Mouse (Mus musculus): Measurements from ENCODE around the gene Crlf1. TPM values are rescaled to one million over a fixed set of nuclear protein-coding genes. Genes with fewer than 3 reads are reported as not detected.

The Crlf1 gene
- polyA plus RNA-seq, 1 experiment: 6.1 TPM

DNA sequence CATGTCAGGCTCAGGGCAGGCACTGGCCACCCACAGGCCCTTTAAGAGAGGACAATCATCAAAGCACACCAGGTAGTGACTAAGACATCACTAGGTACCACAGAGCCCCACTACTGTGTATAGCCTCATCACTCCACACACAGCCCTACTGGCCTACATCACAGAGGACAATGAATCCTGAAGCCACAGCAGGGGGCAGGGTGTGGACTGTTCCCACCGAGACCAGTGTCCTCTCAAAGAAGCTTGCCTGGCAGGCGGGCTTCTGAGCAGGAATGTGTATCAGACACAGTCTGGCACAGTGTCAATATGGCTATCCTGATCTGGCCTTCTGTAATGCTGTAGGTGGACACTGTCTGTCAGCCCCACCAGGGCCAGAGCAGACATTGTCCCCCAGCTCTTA lies 23.0 kb upstream of the Crlf1 start:
- H3K27ac ChIP-seq (ENCODE audit: insufficient read depth, low read length): no peak overlapping the region
- H3K9ac ChIP-seq (ENCODE audit: low read depth, poor library complexity, severe bottlenecking): no peak overlapping the region
- no peak for TF ChIP-seq CTCF (IDR thresholded peaks at IDR 0.05; ENCODE audit: low read depth, low read length)
- no peak for TF ChIP-seq EP300 (IDR thresholded peaks at IDR 0.05; ENCODE audit: insufficient read depth, low read depth, low read length)
- no peak for TF ChIP-seq POLR2A (IDR thresholded peaks at IDR 0.05; ENCODE audit: insufficient read depth, low read length)
- no peak overlapping the region for H3K4me3 ChIP-seq (ENCODE audit: low read depth, low read length)
- no peaks in the 10 kb centered on the region for H3K9me3 ChIP-seq (replicated peaks; ENCODE audit: control insufficient read depth, insufficient read depth, low read length, poor library complexity, severe bottlenecking)
- H3K4me1 ChIP-seq (ENCODE audit: control insufficient read depth, insufficient read depth, low read length): no peaks in the 10 kb centered on the region
- no peaks in the 10 kb centered on the region for H3K36me3 ChIP-seq (ENCODE audit: control insufficient read depth, insufficient read depth, low read length, poor library complexity, severe bottlenecking)
- no peaks in the 10 kb centered on the region for H3K27me3 ChIP-seq (ENCODE audit: control insufficient read depth, insufficient read depth, low read length, poor library complexity, severe bottlenecking)

DNA sequence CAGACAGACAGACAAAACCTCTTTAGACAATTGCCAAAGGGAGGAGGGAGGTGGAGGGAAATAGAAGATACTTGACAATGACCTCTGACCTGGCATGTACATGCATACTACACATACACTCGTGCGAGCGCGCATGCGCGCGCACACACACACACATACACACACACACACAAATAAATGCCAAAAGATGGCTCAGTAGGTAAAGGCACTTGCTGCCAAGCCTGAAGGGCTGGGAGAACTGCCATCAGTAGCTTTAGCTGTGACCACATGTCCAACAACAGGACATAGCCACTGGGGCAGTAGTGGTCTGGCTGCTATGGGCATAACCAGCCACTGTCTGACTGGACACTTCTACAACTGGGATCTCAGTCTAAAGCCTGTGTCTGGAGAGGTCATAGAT lies 21.1 kb upstream of the Crlf1 start:
- Histone ChIP-seq H3K27ac (ENCODE audit: insufficient read depth, low read length) (no peak overlapping the region), H3K9me3 (replicated peaks; ENCODE audit: control insufficient read depth, insufficient read depth, low read length, poor library complexity, severe bottlenecking) (no peaks in the 10 kb centered on the region), H3K36me3 (ENCODE audit: control insufficient read depth, insufficient read depth, low read length, poor library complexity, severe bottlenecking) (no peaks in the 10 kb centered on the region), H3K4me1 (ENCODE audit: control insufficient read depth, insufficient read depth, low read length) (no peaks in the 10 kb centered on the region), H3K9ac (ENCODE audit: low read depth, poor library complexity, severe bottlenecking) (no peak overlapping the region), H3K4me3 (ENCODE audit: low read depth, low read length) (no peak overlapping the region), H3K27me3 (ENCODE audit: control insufficient read depth, insufficient read depth, low read length, poor library complexity, severe bottlenecking) (no peaks in the 10 kb centered on the region)
- no peak for TF ChIP-seq CTCF (IDR thresholded peaks at IDR 0.05; ENCODE audit: low read depth, low read length)
- no peak for TF ChIP-seq EP300 (IDR thresholded peaks at IDR 0.05; ENCODE audit: insufficient read depth, low read depth, low read length)
- no peak for TF ChIP-seq POLR2A (IDR thresholded peaks at IDR 0.05; ENCODE audit: insufficient read depth, low read length)

DNA sequence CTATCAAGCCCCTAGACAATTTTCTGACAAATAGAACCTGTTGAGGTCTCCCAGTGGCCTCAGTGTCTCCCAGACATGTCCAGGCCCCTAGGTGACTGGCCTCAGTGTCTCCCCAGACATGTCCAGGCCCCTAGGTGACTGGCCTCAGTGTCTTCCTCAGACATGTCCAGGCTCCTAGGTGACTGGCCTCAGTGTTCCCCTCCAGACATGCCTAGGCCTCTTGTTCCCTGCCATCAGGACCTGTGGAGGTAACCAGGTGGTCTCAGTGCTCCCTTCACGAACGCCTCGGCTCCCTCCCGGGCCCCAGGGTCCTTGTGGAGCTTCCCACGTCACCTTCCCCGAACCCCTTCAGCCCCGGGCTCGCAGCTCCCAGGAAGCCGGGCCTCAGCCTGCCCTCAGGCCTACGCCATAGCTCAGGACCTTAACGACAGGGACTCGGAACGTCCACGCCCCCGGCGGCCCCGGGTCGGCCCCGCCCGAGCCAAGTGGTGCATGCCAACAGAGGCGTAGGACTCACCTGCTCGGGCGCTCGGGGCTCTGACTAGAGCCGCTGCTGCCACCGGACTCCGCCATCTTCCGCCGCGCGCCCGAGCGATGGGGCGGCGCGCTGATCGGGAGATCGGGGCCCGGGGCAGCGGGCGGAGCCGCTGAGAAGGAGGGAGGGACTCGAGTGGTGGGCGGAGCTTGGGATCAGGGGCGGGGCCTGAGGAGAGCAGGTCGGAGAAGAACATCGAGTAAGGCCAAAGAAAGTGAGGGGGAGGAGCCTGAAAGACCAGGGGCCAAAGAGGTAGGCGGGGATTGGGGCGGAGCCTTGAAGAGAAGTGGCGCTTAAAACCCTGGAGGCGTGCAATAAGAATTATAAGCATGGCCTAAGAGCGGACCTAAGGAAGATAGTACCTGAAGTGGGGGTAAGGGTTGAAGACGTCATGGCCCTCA lies 16.4 kb upstream of the Crlf1 start, which contains the start of gene Klhl26:
TSS of gene Klhl26 (minus strand) at position 636 of the 936 bp plus-strand sequence.
- Histone ChIP-seq H3K27me3 (ENCODE audit: control insufficient read depth, insufficient read depth, low read length, poor library complexity, severe bottlenecking) (no peaks in the 10 kb centered on the region), H3K36me3 (ENCODE audit: control insufficient read depth, insufficient read depth, low read length, poor library complexity, severe bottlenecking) (no peaks in the 10 kb centered on the region), H3K27ac (ENCODE audit: insufficient read depth, low read length) (peak within 1 kb of the TSS; percentile 49), H3K9me3 (replicated peaks; ENCODE audit: control insufficient read depth, insufficient read depth, low read length, poor library complexity, severe bottlenecking) (no peaks in the 10 kb centered on the region), H3K4me1 (ENCODE audit: control insufficient read depth, insufficient read depth, low read length) (no peaks in the 10 kb centered on the region), H3K4me3 (ENCODE audit: low read depth, low read length) (peak within 1 kb of the TSS; percentile 93), H3K9ac (ENCODE audit: low read depth, poor library complexity, severe bottlenecking) (peak within 1 kb of the TSS; percentile 91)
- TF ChIP-seq POLR2A (IDR thresholded peaks at IDR 0.05; ENCODE audit: insufficient read depth, low read length) (no peak), CTCF (IDR thresholded peaks at IDR 0.05; ENCODE audit: low read depth, low read length) (no peak)

DNA sequence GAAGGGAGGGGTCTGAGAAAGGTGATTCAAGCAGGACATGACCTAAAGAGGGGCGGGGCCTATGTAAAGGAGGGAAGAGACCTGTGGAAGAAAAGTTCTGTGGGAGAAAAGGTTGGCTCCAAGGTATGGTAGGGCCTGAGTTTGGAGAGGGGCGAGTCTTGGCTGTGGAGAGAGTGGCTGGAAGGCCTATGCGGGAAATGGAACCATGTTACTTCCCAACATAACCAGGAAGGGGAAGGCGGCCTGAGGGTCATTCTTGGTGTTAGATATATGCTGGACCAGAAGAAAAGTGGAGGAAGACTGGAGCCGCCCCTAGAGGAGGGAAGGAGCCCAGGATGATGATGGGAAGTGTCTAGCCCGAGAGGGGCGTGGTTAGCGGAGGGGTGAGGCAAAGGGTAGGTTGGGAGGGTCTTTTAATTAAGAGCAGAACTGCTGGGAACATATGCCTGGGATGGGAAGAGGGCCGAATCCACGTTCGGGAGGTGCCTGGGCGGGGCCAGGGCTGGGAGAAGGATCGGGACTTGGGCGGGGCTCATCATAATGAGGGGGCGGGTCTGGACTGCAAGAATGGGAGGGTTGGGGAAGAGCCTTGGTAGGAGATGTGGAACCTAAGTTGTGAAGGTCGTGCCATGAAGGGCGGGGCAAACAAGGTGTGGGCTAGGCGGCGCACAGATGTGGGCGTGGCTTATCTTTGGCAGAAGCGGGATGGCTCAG lies 15.5 kb upstream of the Crlf1 start:
- TF ChIP-seq EP300 (IDR thresholded peaks at IDR 0.05; ENCODE audit: insufficient read depth, low read depth, low read length): peak; percentile 4; the same call in 1 of the 2 replicates
- no peak for TF ChIP-seq POLR2A (IDR thresholded peaks at IDR 0.05; ENCODE audit: insufficient read depth, low read length)
- no peak for TF ChIP-seq CTCF (IDR thresholded peaks at IDR 0.05; ENCODE audit: low read depth, low read length)
- no peaks in the 10 kb centered on the region for H3K36me3 ChIP-seq (ENCODE audit: control insufficient read depth, insufficient read depth, low read length, poor library complexity, severe bottlenecking)
- H3K4me3 ChIP-seq (ENCODE audit: low read depth, low read length): peak overlapping the region; percentile 66
- no peaks in the 10 kb centered on the region for H3K9me3 ChIP-seq (replicated peaks; ENCODE audit: control insufficient read depth, insufficient read depth, low read length, poor library complexity, severe bottlenecking)
- H3K27ac ChIP-seq (ENCODE audit: insufficient read depth, low read length): peak overlapping the region; percentile 49
- no peaks in the 10 kb centered on the region for H3K4me1 ChIP-seq (ENCODE audit: control insufficient read depth, insufficient read depth, low read length)
- H3K9ac ChIP-seq (ENCODE audit: low read depth, poor library complexity, severe bottlenecking): 0 out of 2 replicates have a peak overlapping the region, but pooled peaks have one; percentile 5
- H3K27me3 ChIP-seq (ENCODE audit: control insufficient read depth, insufficient read depth, low read length, poor library complexity, severe bottlenecking): no peaks in the 10 kb centered on the region

DNA sequence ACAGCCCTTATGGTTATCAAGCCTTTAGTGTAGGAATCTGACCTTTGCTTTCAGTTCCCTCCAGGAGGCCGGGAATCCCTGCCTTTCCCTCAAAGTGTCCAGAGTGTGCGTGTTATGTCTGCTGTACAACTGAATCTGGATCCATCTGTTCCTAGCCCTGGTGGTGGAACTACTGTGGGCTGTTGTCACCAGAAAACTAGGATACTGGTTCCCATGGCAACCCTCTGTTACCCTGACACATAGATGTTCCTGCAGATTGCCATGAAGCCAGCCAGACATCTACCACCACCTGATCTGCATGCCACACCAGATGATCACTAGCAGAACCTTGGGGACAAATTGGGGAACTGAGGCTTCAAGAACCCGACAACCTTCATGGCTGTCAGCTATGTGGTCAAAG lies 11.1 kb upstream of the Crlf1 start:
- Histone ChIP-seq H3K4me3 (ENCODE audit: low read depth, low read length) (no peak overlapping the region), H3K36me3 (ENCODE audit: control insufficient read depth, insufficient read depth, low read length, poor library complexity, severe bottlenecking) (no peaks in the 10 kb centered on the region), H3K27me3 (ENCODE audit: control insufficient read depth, insufficient read depth, low read length, poor library complexity, severe bottlenecking) (no peaks in the 10 kb centered on the region), H3K9me3 (replicated peaks; ENCODE audit: control insufficient read depth, insufficient read depth, low read length, poor library complexity, severe bottlenecking) (no peaks in the 10 kb centered on the region), H3K9ac (ENCODE audit: low read depth, poor library complexity, severe bottlenecking) (no peak overlapping the region), H3K27ac (ENCODE audit: insufficient read depth, low read length) (no peak overlapping the region), H3K4me1 (ENCODE audit: control insufficient read depth, insufficient read depth, low read length) (no peaks in the 10 kb centered on the region)
- no peak for TF ChIP-seq CTCF (IDR thresholded peaks at IDR 0.05; ENCODE audit: low read depth, low read length)
- no peak for TF ChIP-seq EP300 (IDR thresholded peaks at IDR 0.05; ENCODE audit: insufficient read depth, low read depth, low read length)
- TF ChIP-seq POLR2A (IDR thresholded peaks at IDR 0.05; ENCODE audit: insufficient read depth, low read length): no peak

All from ES-Bruce4 (cell line).